Mouse (Mus musculus) lung, adult 2 months (tissue): ENCODE results near the gene Agap1.

Experiments used
- CTCF ChIP-seq: fragments of 200-500 bp; IDR thresholded peaks from 2 replicates; pipeline ENCODE4 v1.5.1; 2011; ENCODE audit warnings: mild to moderate bottlenecking, low read length, control low read depth; ENCODE audit not compliant: insufficient read depth
- POLR2A ChIP-seq: fragments of 200-500 bp; IDR thresholded peaks from 2 replicates; pipeline ENCODE4 v1.6.1; 2011; ENCODE audit warnings: low read depth, mild to moderate bottlenecking, control low read depth, low read length, borderline replicate concordance; ENCODE audit errors: extremely low read depth

- no peak for TF ChIP-seq POLR2A
- no peak for TF ChIP-seq CTCF
These were observed 26.5 kb downstream of the Agap1 start for GRCm38 (mm10) chr1:89481154-89481553.
